Mouse (Mus musculus) adrenal gland (tissue): ENCODE data around the gene Olfr507.
"Not testable (repeated sequence)": the region's sequence is repeated elsewhere in the genome, so short reads cannot be mapped to it uniquely, and the experiment has no call there.

Experiments used
- intact Hi-C: fragments of 180-260 bp; cut with DNase I; formaldehyde crosslinking; loops from one replicate; pipeline ENCODE4 v1.15.1; 2025
- long read RNA-seq, 2 experiments: library from polyadenylated mRNA; unstranded; transcript quantifications; one replicate each; pipeline ENCODE4 v2.0.0; 2020; ENCODE audit warnings: borderline replicate concordance in 1 of 2; ENCODE audit not compliant: insufficient replicate concordance in 1 of 2

Olfr507 gene
- long read RNA-seq, experiment 1 = 0 reads
- long read RNA-seq, experiment 2 = 0 reads

- intact Hi-C loops = no loop called here
These were observed at the start of gene Olfr507 for GRCm38 (mm10) chr7:108621514-108621913. TSS of gene Olfr507 (plus strand) at chr7:108621814.

GRCm38 (mm10) chr7:108589797-108590196 is 31.8 kb upstream of the Olfr507 start:
- intact Hi-C loops = no loop called here

- intact Hi-C loops = not testable (repeated sequence)
These were observed 19.7 kb upstream of the Olfr507 start for GRCm38 (mm10) chr7:108601916-108602315.

GRCm38 (mm10) chr7:108610487-108610886 is 11.1 kb upstream of the Olfr507 start, which contains the start of gene Olfr506:
TSS of gene Olfr506 (plus strand) at chr7:108610787.
- intact Hi-C loops = no loop called here

- intact Hi-C loops = no loop called here
These were observed 7.5 kb upstream of the Olfr507 start for GRCm38 (mm10) chr7:108614110-108614509.

- intact Hi-C loops = not testable (repeated sequence)
These were observed 4.8 kb upstream of the Olfr507 start for GRCm38 (mm10) chr7:108616781-108617180.

- intact Hi-C loops = no loop called here
These were observed 8.1 kb downstream of the Olfr507 start, which contains the start of gene Olfr508 for GRCm38 (mm10) chr7:108629694-108630093. TSS of gene Olfr508 (plus strand) at chr7:108629994.

GRCm38 (mm10) chr7:108651806-108652205 is 30.2 kb downstream of the Olfr507 start, which contains the start of gene Olfr509:
TSS of gene Olfr509 (minus strand) at chr7:108651906.
- intact Hi-C loops = no loop called here

GRCm38 (mm10) chr7:108662419-108662818 is 40.8 kb downstream of the Olfr507 start:
- intact Hi-C loops = no loop called here

- intact Hi-C loops = no loop called here
These were observed 44.5 kb downstream of the Olfr507 start, which contains the start of gene Olfr510 for GRCm38 (mm10) chr7:108666118-108666517. TSS of gene Olfr510 (plus strand) at chr7:108666418.

- intact Hi-C loops = no loop called here
These were observed 49.4 kb downstream of the Olfr507 start for GRCm38 (mm10) chr7:108671058-108671457.
